Mouse (Mus musculus) spleen, postnatal 10 days (tissue): ENCODE results near the gene Tmem189.

Source experiments
- DNase-seq, 2 experiments: peaks; one replicate each; pipeline ENCODE4 v3.0.0; 2021 to 2022; ENCODE audit warnings: low spot score in 2 of 2

Tmem189 gene

GRCm38 (mm10) chr2:167701472-167701871 is 11.8 kb upstream of the Tmem189 start:
- no peak for DNase-seq

DNA sequence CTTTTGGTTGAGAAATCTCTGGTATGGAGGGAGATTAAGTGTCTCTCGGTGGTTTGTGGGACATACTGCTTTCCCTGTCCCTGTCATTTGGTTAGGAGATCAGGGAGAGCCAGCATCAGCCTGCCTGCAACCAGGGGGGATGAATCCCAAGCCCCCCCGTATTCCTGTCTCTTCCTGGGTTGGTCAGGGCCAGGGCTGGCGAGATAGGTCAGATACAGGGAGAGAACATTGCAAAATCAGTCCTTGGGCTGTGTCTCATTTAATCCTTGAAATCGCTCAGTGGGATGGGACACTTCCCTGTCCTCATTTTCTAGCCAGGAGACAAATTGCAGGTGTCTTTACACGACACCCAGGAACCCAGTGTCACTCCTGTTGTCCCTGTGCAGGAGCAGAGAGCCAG is 10.4 kb upstream of the Tmem189 start:
- no peak for DNase-seq

DNA sequence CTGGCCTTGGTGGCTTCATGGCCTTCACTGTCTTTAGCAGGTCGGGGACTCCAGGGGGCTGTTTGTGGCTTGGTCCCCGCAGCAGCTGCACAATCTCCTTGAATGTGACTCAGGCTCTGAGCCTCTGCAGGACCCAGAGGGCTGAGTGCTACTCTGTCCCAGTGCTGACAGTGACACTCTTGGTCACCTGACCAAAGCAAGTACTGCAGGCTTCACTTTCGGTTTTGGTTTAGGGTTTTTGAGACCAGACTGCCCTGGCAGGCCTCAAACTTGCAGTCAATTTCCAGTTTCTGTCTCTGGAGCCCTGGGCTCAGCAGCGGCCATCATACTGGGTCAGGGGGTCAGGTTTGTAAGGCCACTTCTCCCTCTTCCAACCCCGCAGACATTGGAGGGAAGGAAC is 8.3 kb upstream of the Tmem189 start:
- DNase-seq = peak; percentile 28 to 56

- no peak for DNase-seq
These were observed 6.5 kb upstream of the Tmem189 start for GRCm38 (mm10) chr2:167696143-167696542.

GRCm38 (mm10) chr2:167695491-167695890 is 5.9 kb upstream of the Tmem189 start:
- no peak for DNase-seq

- no peak for DNase-seq
These were observed 5.3 kb upstream of the Tmem189 start for GRCm38 (mm10) chr2:167694963-167695362.

DNA sequence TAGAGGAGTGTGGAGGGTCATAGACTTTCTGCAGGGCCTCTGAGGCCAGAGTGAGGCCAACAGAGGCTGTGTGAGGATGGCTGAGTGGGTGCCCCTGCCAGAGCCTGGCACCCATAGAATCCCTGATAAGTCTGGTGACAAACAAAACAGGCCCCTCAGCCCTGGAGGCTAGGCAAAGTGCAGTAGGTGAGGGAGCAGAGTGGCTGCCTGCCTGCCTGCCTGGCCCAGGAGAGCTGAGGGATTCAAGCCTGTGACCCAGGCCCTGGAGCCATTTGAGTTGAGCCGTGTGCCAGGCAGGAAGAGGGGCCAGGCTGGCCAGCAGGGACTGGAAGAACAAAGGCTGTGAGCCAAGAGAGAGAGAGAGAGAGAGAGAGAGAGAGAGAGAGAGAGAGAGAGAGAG is 4.6 kb upstream of the Tmem189 start:
- no peak for DNase-seq

DNA sequence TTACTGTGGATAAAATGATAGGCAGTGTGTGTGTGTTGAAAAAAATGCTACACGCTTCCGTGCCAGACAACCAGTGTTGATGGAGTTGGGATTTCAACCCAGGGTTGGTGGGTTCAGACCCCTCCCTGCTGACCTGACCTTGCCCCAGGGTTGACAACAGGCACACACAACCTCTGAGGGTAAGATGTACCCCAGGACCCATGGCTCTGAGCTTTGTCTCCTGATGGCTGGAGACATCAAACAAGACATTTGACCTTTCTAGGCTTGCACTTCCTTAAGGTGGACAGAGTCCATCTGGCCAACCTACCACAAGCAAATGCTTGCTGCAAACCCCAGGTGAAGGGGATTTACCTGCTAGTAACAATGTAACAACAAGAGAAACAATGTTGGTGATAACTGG is 3.9 kb upstream of the Tmem189 start:
- no peak for DNase-seq

- no peak for DNase-seq
These were observed 3.2 kb upstream of the Tmem189 start for GRCm38 (mm10) chr2:167692831-167693230.

GRCm38 (mm10) chr2:167691871-167692661 is 2.4 kb upstream of the Tmem189 start:
- no peak for DNase-seq

DNA sequence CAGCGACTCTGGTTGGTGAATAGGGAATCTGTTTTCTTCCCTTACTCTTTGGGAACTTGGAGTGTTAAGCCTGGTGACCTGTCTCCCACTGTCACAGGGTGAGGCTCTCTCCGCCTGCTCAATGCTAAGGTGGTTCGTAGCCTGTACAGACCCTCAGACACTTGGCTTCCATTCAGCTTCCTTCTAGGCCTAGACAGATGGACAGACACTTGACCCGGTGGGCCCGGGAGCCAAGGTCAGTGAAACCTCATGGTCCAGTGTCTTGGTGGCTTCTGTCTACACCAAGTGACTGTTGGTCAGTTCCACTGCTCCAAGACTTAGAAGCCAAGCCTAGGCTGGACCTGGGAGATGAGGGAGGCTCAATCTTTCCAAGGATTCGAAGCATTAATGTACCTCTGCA is 1.8 kb upstream of the Tmem189 start:
- DNase-seq = no peak

DNA sequence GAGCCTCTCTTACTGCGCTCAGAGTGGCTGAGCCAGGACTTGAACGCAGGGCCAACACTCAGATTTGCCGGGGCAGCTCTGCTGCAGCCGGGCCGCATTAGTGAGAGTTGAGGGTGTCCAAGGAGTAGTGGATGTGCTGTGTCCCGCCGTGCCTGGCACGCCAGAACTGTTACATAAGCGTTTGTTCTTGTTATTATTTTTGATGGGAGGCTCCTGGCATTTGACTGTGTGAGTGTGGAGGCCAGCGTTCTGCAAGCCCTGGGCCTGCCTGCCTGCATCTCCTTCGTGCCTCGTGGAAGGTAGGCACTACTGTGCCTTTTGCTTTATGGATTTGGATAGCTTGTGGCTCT is 1.3 kb upstream of the Tmem189 start:
- no peak for DNase-seq

DNA sequence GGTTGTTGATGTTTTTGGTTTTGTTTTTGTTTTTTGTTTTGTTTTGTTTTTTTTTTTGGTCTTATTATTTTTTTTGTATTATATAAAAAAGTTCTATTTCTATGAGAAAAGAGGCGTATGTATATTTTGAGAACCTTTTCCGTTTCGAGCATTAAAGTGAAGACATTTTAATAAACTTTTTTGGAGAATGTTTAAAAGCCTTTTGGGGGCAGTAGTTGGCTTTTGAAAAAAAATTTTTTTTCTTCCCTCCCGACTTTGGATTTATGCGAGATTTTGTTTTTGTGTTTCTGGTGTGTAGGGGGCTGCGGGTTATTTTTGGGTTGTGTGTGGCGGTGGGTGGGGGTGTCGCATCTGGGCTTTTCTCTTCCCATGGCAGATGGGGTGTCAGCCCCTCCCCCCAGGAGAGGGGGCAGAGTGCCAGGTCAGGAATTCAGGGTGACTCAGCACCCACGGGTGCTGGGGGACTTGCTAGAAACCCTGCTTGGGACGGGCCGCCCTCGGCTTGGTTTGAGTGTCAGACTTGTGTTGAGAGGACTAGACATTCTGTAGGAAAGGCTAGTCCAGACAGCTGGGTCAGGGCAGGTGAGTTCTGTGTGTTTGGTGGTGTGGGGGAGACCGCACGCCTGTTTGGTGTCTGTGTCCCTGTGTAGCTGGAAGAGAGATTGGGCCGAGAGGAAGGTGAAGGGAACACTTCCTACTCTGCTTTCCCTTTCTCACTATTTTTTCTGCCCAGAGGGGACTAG is 768 bp upstream of the Tmem189 start:
- no peak for DNase-seq

GRCm38 (mm10) chr2:167688498-167689451 is 847 bp downstream of the Tmem189 start, which contains the start of gene Cebpb:
Gene Cebpb, plus strand, starts transcription at chr2:167688915.
- DNase-seq = peak; percentile 83 to 85

DNA sequence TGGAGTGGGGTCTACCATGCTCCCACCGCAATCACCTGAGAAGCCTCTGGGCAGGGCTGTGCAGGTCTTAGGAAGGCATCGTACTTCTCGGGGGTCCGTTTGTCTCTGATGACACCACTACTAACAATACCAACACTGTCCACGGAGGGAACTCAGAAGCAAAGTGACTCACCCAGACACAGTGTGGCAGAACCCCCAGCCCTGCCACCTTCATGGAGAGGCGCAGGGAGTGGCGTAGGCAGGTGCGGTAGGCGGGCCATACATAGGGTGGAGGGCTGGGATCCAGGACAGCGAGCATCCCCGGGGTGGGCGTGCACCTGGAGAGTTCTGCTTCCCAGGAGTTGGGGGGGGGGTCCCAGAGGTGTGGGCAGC is 1.5 kb downstream of the Tmem189 start:
- no peak for DNase-seq

DNA sequence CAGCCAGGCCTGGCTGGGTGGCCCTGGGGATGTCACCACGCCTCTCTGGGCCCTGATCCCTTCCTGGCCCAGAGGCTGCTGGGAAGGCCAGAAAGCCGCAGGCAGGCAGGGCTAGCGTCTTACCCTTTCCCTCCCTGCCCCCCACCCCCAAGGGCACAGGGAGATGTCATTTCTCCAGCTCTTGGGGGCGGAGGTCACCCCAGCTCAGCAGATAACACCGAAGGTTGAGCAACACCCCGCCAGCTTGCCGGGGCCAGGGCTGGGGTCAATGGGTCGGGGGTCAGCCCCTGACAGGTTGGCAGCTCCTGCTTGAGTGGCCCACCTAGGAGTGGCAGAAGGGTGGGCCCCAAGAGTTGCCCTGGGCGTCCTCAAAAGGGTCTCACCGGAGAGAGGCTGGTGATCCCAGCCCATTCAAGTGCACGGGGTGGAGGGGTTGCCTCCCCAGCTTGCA is 1.9 kb downstream of the Tmem189 start:
- no peak for DNase-seq

DNA sequence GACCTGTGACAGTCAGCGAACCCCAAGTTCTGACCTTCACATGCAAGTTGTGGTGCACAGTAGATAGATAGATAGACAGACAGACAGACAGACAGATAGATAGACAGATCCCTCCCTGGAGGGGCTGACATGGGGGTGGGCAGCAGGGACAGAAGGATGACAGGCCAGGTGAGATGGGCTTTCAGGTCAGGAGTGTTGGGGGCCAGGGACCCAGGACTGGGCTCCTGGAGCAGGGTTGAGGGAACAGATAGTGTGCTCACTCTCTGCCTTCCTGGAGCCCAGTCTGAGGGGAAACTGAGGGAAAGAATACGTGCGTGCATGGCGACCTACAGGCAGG is 2.4 kb downstream of the Tmem189 start:
- no peak for DNase-seq

GRCm38 (mm10) chr2:167686382-167687249 is 3.0 kb downstream of the Tmem189 start:
- DNase-seq = peak in 1 of 2 experiments; percentile 34

GRCm38 (mm10) chr2:167685865-167686264 is 3.8 kb downstream of the Tmem189 start:
- peak in 1 of 2 experiments; percentile 16 for DNase-seq

DNA sequence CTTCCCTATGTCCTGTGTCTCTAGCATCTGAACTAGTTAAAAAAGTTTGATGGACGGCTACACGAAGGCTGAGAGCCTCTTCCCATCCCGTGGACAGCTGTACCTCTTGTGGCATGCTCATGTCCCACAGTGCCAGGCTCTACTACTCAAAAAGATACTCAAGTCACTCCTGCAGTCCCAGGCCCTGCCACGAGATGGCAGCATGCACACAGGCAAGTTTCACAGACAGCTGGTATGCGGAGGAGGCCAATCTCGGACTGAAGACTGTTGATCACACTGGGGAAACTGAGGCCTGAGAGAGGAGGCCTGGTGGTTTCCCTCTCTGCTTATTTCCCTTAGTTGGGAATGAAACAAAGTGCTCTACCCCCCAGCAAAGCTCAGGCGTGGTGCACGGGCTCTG is 4.5 kb downstream of the Tmem189 start:
- peak; percentile 94 to 96 for DNase-seq

GRCm38 (mm10) chr2:167683721-167684120 is 5.9 kb downstream of the Tmem189 start:
- DNase-seq = no peak
